Mouse (Mus musculus): Measurements from ENCODE around the gene Zfp263. TPM values are rescaled to one million over a fixed set of nuclear protein-coding genes. Genes with fewer than 3 reads are reported as not detected.

Zfp263 gene
- total RNA-seq (2021), result 10 to 100 TPM; 18.3 to 20.4 TPM
- 7.5 and 10.3 TPM in 2 replicates for polyA plus RNA-seq (2012; rRNA removed)
- long read RNA-seq, transcript Zfp263-201 (6 exons, 3,241 nt), result major isoform, 13 of 16 reads
- long read RNA-seq, partial matches to known transcripts, result 0 of 16 reads
- long read RNA-seq, other reads (novel, unspliced or antisense), result 1 of 16 reads

GRCm38 (mm10) chr16:3743503-3744185, at the start of gene Zfp263:
Zfp263 (plus strand) TSS chr16:3744093.
- peak; percentile 95 for DNase-seq

GRCm38 (mm10) chr16:3699281-3699680, 44.6 kb upstream of the Zfp263 start:
- DNase-seq, result peak; percentile 10

- no peak for DNase-seq
Observed at GRCm38 (mm10) chr16:3700893-3701292, 43.0 kb upstream of the Zfp263 start.

DNA sequence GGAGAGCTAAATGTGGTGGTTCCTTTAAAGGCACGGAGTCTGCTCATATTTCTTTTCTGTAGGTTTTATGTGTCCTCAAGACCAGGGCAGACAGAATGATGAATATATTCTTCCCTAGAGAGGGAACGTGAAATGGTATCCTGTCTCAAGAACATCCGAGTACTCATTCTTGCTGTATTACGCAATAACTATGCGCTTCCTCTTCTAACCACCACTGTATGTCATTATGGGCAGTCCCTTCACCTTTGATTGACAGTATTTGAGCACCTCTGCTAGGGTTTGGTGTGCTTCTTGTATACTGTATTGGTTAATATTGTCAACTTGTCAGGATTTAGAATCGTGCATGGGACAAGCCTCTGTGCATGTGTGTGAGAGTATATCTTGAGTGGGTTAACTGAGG, 37.2 kb upstream of the Zfp263 start:
- no peak for DNase-seq

DNA sequence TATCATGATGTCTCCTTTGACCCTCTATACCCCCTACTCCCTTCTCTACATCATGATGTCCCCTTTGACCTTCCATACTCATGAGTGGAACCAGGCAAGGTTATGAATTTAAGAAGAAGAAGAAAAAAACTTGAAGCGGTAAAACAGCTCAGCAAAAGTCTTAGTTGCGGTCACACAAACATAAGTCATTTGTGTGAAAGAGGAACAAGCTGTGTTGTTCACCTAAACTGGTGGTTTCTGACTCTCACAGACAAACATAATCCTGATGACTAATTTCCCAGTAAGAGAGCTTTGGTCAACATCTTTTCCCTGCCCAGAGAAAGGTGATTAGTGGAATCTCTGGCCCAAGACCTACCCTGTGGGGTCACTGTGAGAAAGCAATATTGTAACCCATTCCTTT, 29.2 kb upstream of the Zfp263 start:
- DNase-seq, result no peak

DNA sequence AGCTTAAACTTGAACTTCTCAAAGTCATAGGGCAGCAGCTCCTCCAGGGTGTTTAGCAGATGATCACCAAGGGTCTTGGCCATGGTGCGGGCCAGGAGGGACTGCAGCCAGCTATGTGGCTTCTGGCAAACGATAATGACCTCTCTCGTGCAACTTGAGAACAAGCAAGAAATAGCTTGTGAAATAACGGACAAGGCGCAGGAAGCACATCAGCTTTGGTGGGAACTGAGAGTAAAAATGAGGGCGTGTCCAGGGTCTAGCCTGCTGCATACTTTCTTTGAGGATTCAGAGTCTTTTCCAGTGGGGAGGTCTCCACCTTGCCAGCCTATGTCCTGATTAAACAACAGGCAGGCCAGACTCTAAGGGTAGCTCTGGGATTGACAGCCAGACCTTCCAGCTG, 25.9 kb upstream of the Zfp263 start, which contains the start of gene Mefv:
Mefv (minus strand) TSS at position 118 of the 400 bp plus-strand sequence.
- DNase-seq, result no peak

DNA sequence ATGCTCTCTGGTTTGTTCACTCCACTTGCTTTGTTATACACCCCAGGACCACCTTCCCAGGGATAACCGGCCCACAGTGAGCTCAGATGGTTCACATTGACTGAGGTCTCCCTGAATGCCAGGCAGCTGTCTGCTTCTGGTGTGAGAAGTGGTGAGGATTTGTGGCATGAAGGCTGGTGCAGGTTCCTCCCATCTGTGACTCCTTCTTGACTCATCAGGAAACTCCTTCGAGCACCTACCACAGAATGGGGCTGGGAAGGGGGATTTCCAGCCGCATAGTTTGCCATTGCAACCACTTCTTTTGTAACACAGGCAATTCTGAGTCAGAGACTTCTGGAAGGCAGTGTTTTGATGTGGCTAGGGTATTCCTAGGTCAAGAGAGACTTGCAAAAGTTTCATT, 20.7 kb upstream of the Zfp263 start:
- peak; percentile 5 for DNase-seq

DNA sequence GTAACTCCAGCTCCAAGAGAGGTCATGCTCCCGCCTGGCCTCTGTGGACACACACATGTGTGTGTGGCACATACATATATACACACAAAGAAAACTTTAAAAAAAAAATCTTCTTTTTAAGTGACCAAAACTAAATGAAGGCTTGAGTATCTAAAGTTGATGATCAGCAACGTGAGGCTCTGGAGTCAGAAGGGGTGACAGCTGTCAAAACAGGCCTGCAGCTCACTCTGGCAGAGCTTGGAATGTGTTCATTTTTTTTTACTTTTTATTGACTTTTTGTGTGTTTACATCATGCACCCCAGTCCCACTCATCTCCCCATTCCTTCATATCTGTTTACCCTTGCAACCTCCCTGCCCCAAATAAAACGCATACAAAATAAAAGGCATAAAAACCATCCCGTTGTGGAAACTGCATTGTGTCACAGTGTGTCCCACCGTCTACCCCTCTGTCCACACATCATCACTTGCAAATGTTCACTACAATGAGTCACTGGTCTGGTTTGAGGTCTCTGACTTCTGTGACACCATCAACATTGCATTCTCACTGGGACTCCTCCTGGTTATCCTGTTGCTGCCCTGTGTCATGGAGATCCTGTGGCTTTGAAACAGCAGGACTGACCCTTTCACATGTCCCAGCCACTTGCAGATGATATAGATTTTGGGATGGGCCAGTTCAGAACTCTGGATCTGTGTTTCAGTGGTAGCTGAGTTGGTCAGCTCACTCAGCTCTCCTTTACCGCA, 15.7 kb upstream of the Zfp263 start:
- DNase-seq, result no peak

DNA sequence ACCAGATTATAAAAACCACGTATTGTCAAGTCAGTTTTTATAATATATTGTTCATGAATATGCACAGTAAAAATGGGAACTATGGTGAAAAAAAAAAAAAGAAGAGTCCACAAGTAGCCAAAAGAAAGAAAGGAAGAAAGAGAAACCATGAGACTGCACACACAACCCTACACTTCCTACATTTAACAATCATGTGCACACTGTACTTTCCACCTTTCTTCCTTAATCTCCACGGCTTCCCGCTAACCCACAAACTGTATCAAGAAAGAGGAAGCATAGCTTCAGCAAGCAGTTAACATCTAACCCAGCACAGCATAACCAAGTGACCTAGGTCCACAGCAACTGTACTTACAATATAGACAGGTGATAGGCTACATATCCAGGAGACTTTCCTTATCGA, 11.3 kb upstream of the Zfp263 start:
- DNase-seq, result no peak

- DNase-seq, result no peak
Observed at GRCm38 (mm10) chr16:3733198-3733732, 10.6 kb upstream of the Zfp263 start.

DNA sequence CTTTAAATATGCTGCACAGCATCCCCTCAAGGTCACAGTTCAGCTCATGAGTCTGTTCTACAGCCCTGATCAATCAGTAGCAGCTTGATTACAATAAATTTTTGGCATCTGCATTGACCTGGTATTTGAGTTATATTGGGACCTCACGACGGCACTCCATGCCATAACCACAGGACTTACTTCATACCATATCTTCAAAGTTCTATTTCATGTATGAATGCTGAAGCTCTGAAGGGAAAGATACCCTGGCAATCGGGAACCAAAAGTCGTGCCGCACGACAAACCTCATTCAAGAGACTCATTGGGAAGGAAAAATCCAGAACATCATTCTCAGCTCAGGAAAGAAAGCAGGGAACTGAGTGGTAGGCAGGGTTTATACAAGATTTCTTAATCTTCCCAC, 1.4 kb upstream of the Zfp263 start:
- no peak for DNase-seq

- no peak for DNase-seq
Observed at GRCm38 (mm10) chr16:3744186-3744700, 350 bp downstream of the Zfp263 start.

- DNase-seq, result no peak
Observed at GRCm38 (mm10) chr16:3745656-3746055, 1.8 kb downstream of the Zfp263 start.

GRCm38 (mm10) chr16:3748976-3749375, 5.1 kb downstream of the Zfp263 start:
- no peak for DNase-seq

GRCm38 (mm10) chr16:3771603-3772002, 27.7 kb downstream of the Zfp263 start:
- no peak for DNase-seq

- DNase-seq, result no peak
Observed at GRCm38 (mm10) chr16:3776365-3776764, 32.5 kb downstream of the Zfp263 start.

- no peak for DNase-seq
Observed at GRCm38 (mm10) chr16:3777986-3778385, 34.1 kb downstream of the Zfp263 start.

DNA sequence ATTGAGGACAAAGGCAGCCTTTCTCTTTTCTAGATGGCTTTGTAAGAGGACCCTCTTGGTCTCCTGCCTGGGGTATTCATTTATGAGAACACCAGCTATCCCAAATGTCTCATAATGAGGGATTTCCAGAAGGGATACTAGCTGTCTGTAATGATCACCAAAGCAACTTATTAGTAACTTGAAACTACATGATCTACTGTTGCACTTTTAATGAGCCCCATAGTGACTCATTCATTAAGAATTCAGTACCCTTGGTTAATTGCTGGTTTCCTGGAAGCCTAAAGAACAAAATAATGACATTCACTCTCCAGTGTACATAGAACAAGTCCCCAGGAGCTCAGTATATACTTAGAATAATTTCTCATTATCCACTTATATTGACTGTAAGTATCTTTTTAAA, 37.3 kb downstream of the Zfp263 start:
- DNase-seq, result no peak

GRCm38 (mm10) chr16:3788394-3788793, 44.5 kb downstream of the Zfp263 start:
- DNase-seq, result no peak

Data from adrenal gland, adult 2 months (tissue).